Mouse (Mus musculus) bone marrow macrophage, adult 2 months (primary cell): ENCODE results near the gene Sst.

ENCODE experiments used
- CTCF ChIP-seq: IDR thresholded peaks from 2 replicates; pipeline ENCODE4 v1.5.1; 2012; ENCODE audit warnings: low read depth, mild to moderate bottlenecking, low read length, moderate library complexity
- POLR2A ChIP-seq: IDR thresholded peaks from 2 replicates; pipeline ENCODE4 v1.6.1; 2012; ENCODE audit warnings: mild to moderate bottlenecking, low read depth, low read length, borderline replicate concordance

DNA sequence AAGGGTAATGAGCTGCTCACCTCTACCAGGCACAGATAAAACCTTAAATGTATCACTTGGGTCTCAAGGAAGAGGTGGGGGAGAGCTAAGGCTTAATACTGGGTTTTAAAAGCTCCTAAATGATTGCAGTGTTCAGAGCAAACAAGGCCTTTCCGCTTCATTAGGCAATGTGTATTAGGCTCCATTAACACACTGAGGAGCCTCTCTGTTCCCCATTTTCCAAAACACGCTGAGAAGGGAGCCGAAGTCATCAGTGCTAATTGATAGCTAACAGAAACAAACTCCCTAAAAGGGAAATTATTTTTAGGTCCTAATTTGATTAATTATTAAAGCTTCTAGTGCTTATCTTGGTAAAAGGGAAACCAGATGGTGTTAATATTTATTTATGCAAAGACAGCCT, 48.1 kb downstream of the Sst start:
- no peak for TF ChIP-seq POLR2A
- no peak for TF ChIP-seq CTCF
